Mouse (Mus musculus) lung, postnatal 0 days (tissue): ENCODE results near the gene Jmjd1c.

Experiments
- CTCF ChIP-seq: IDR thresholded peaks from 2 replicates; pipeline ENCODE4 v1.5.1; 2016; ENCODE audit warnings: antibody characterized with exemption, mild to moderate bottlenecking
- EP300 ChIP-seq: IDR thresholded peaks from 2 replicates; pipeline ENCODE4 v1.6.1; 2016; ENCODE audit warnings: antibody characterized with exemption, mild to moderate bottlenecking, control low read depth

GRCm38 (mm10) chr10:67100831-67101251, 4.9 kb downstream of the Jmjd1c start:
- TF ChIP-seq EP300 (no peak), CTCF (no peak)
